Mouse (Mus musculus): ENCODE measurements around the gene Tmem245. TPM values are rescaled to one million over a fixed set of nuclear protein-coding genes. Genes with fewer than 3 reads are reported as not detected.

Tmem245 gene
- 10.4 and 11.6 TPM in 2 replicates for polyA plus RNA-seq (2016; fragmentation: Nextera tagmentation; extraction: Ambion mirVana)

DNA sequence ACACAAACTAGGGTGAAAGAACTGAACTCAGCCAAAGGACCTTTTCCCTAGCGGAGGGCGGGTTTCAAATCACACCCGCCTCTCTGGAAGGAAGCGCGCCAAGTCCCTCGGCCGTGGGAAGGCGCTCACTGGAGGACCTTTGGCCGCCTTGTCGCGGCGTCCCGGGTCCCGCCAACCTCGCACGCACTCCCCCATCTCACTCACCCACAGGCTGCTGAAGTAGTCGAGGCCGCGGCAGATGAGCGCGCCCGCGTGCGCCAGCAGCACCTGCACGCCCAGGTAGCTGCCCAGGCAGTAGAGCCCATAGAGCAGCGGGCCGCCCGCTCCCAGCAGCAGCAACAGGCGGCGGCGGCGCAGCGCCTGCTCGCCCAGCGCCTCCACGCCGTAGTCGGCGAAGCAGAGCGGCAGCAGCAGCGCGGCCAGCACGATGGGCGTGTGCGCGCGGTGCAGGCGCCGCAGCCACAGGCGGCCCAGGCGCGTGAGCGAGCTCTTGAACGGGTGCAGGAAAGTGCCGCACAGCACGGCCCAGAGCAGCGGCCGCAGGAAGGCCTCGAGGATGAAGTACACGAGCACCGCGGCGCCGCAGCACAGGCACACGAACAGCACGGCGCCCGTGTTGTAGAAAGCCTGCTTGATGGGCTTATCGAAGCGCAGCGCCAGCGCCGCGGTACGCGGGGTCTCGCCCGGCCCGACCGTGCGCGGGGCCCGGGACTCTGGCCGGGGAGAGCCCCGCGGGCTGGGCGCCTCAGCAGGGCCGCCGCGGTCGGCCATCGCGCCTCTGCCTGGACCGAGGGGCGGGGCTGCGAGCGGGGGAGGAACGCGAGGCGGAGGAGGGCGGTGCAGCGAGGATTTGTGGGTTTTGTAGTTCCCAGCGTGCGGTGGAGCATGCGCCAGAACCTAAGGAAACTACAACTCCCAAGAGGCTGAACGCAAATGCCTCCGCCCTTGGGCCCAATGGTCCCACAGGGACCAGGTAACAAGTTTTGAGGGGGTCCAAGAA, at the start of gene Tmem245:
TSS of gene Tmem245 (minus strand) at position 797 of the 1,000 bp plus-strand sequence.
- WGBS = under 1% methylated on average over 107 of the region's 107 CpGs
- H3K36me3 ChIP-seq = no peaks in the 10 kb centered on the region
- ATAC-seq (ENCODE audit: low FRiP score) = peak; percentile 98
- H3K4me3 ChIP-seq = peak within 1 kb of the TSS; percentile 82
- peak within 1 kb of the TSS; percentile 92 for H3K4me2 ChIP-seq (replicated peaks)
- H3K9me3 ChIP-seq (replicated peaks) = no peaks in the 10 kb centered on the region
- no peaks in the 10 kb centered on the region for H3K27me3 ChIP-seq
- H3K4me1 ChIP-seq = peaks cover 31% of the 10 kb centered on the region
- peak within 1 kb of the TSS; percentile 79 for H3K9ac ChIP-seq
- peak within 1 kb of the TSS; percentile 86 for H3K27ac ChIP-seq

DNA sequence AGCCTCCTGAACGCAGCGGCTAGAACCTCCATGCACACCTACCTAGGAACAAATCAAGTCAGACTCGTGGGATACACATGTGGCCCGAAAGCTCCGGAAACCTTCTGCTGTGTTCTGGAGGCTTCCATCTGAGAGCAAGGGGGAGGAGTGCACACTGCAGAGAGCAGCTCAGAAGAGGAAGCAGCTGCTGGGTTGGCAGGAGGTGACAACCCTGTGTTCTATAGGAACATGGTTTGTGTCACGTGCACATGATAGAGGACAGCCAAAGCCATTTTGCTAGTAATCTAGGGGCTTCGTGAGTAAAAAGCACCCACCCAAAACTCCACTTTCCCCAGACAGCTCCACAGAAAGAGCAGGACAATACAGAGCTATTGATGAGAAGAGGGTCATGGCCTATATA, 46.1 kb upstream of the Tmem245 start:
- Histone ChIP-seq H3K36me3 (no peaks in the 10 kb centered on the region), H3K4me2 (replicated peaks) (no peak overlapping the region), H3K4me3 (no peak overlapping the region), H3K9ac (no peak overlapping the region), H3K4me1 (no peaks in the 10 kb centered on the region; the same call in 1 of the 2 replicates), H3K27me3 (peaks cover 16% of the 10 kb centered on the region), H3K27ac (no peak overlapping the region), H3K9me3 (replicated peaks) (peaks cover 6% of the 10 kb centered on the region)
- WGBS = 87% methylated on average over 7 of the region's 7 CpGs
- ATAC-seq (ENCODE audit: low FRiP score) = no peak

GRCm38 (mm10) chr4:56991951-56992350, 44.7 kb upstream of the Tmem245 start:
- no peak overlapping the region for H3K9ac ChIP-seq
- H3K4me1 ChIP-seq = no peaks in the 10 kb centered on the region; the same call in 1 of the 2 replicates
- no peak overlapping the region for H3K4me3 ChIP-seq
- H3K36me3 ChIP-seq = no peaks in the 10 kb centered on the region
- H3K27ac ChIP-seq = no peak overlapping the region
- peaks cover 6% of the 10 kb centered on the region for H3K9me3 ChIP-seq (replicated peaks)
- ATAC-seq (ENCODE audit: low FRiP score) = no peak
- peaks cover 16% of the 10 kb centered on the region for H3K27me3 ChIP-seq
- 78% methylated on average over 2 of the region's 2 CpGs for WGBS
- H3K4me2 ChIP-seq (replicated peaks) = no peak overlapping the region

DNA sequence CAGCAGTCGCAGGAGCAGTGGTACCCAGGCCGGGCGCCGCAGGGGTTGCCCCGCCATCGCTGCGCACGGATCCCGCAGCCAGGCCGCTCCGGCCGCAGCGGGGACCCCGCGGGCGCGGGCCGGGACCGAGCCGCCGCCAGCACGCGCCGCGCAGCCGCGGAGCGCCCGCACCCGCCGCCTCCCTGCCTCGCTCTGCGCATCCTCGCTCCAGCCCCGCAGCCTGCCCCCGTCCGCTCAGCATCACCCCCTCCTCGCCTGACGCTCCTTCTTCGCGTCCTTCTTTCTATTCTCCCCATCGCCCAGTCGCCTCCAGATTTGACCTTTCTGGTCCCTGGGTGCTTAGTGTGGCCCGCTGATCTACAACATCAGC, 43.0 kb upstream of the Tmem245 start, which contains the start of gene Frrs1l:
TSS of gene Frrs1l (minus strand) at position 177 of the 370 bp plus-strand sequence.
- Histone ChIP-seq H3K36me3 (no peaks in the 10 kb centered on the region), H3K27ac (peak within 1 kb of the TSS; percentile 55), H3K9ac (peak within 1 kb of the TSS; percentile 83), H3K4me1 (no peaks in the 10 kb centered on the region; the same call in 1 of the 2 replicates), H3K4me3 (peak within 1 kb of the TSS; percentile 79), H3K4me2 (replicated peaks) (peak within 1 kb of the TSS; percentile 95), H3K27me3 (peaks cover 16% of the 10 kb centered on the region), H3K9me3 (replicated peaks) (no peaks in the 10 kb centered on the region)
- WGBS = under 1% methylated on average over 23 of the region's 44 CpGs
- ATAC-seq (ENCODE audit: low FRiP score) = peak; percentile 91

DNA sequence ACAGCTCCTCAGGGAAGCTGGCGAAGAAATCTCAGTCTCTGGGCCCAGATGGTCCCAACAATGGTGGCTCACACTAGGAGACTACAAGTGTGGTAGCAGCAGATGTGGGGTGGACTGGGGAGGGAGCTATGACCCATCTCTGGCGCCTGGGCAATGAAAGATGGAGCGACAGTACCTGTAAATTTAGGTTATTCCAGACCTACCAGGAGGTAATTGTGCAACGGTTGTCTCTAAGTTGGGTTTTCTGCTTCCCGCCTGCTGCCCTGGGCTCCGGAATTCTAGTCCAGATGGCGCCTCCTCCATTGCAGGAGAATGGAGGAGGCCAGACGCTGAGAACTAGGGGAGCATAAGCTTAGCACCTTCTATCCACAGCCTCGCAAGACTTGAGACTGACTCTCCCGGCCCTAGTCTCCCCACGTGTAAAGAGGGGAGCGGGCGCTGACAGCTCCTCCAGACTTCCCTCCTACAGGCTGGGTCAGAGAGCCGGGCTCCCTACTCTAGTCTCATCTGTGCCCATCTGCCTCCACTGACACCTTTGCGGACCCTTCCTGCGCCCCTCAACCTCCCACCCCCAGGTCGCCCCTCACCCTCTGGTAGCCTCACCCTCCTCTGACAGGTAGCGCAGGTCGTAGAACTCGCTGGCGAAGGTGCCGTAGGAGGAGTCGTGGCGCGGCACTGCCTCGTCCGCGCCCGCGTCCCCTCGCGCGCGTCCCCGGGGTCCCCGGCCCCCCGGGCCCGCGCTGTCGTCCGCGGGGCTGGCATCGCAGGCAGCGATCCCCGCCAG, 42.4 kb upstream of the Tmem245 start:
- 2% methylated on average over 45 of the region's 45 CpGs for WGBS
- Histone ChIP-seq H3K9me3 (replicated peaks) (no peaks in the 10 kb centered on the region), H3K4me1 (no peaks in the 10 kb centered on the region; the same call in 1 of the 2 replicates), H3K27ac (peak overlapping the region; percentile 55; the same call in 1 of the 2 replicates), H3K9ac (peak overlapping the region; percentile 83), H3K4me3 (peak overlapping the region; percentile 79), H3K4me2 (replicated peaks) (peak overlapping the region; percentile 95), H3K36me3 (no peaks in the 10 kb centered on the region), H3K27me3 (peaks cover 16% of the 10 kb centered on the region)
- ATAC-seq (ENCODE audit: low FRiP score) = peak; percentile 78

- Histone ChIP-seq H3K4me3 (no peak overlapping the region), H3K36me3 (0 out of 2 replicates have a peak, but pooled peaks cover 6% of the 10 kb centered on the region), H3K4me1 (no peaks in the 10 kb centered on the region), H3K9ac (no peak overlapping the region), H3K27me3 (no peaks in the 10 kb centered on the region), H3K27ac (no peak overlapping the region), H3K9me3 (replicated peaks) (no peaks in the 10 kb centered on the region), H3K4me2 (replicated peaks) (no peak overlapping the region)
- 71% methylated on average over 7 of the region's 7 CpGs for WGBS
- ATAC-seq (ENCODE audit: low FRiP score) = no peak
Measured at GRCm38 (mm10) chr4:56965586-56966179, 18.4 kb upstream of the Tmem245 start.

DNA sequence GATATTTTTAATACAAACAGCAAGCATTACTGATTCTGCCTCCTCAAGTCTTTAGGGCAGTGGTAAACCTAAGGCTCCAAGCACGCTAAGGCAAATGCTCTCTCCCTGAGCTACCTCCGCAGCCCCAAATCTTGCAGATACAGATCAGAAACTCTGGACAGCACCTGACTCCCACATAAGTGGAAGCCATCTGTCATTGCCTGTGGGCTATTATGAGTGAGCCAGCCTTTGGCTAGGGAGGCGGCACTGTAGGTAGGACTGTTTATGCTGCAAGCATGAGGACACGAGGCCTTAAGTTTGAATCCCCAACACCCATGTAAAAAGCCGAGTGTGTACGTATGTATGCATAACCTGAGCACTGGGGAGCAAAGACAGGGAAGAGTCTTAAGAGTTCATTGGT, 16.4 kb upstream of the Tmem245 start:
- ATAC-seq (ENCODE audit: low FRiP score) = no peak
- Histone ChIP-seq H3K4me2 (replicated peaks) (no peak overlapping the region), H3K4me3 (no peak overlapping the region), H3K9me3 (replicated peaks) (no peaks in the 10 kb centered on the region), H3K36me3 (0 out of 2 replicates have a peak, but pooled peaks cover 6% of the 10 kb centered on the region), H3K27me3 (no peaks in the 10 kb centered on the region), H3K27ac (no peak overlapping the region), H3K9ac (no peak overlapping the region), H3K4me1 (no peaks in the 10 kb centered on the region)
- WGBS = 88% methylated on average over 6 of the region's 6 CpGs

DNA sequence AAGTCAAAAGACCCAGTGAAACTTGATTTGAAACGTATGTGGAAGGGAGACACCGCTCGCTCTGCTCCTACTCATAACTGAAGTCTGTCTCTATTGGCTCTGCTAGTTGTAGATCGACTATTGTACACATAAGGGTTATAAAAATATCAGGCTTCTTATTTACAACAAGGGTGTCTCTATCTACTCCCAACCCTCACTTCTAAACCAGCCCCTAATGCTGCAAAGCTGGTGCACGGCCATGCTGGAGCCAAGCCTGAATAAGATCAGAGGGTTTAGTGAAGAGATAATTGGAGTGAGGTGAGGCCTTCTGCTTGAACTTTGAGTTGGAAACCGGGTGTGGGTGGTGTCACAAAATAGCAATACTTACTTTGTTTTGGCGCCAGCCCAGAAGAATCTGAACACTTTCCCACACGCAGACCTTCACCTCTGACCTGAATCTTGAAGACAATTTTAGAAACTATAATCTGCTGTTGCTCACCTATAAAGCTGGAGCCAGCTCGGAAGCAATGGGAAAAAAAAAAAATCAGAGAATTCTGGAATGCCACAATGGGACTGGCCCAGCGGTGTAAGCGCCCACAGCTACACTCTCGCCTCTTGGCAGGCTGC, 14.2 kb upstream of the Tmem245 start:
- Histone ChIP-seq H3K9me3 (replicated peaks) (no peaks in the 10 kb centered on the region), H3K4me3 (no peak overlapping the region), H3K27me3 (no peaks in the 10 kb centered on the region), H3K9ac (no peak overlapping the region), H3K36me3 (no peaks in the 10 kb centered on the region), H3K4me1 (no peaks in the 10 kb centered on the region), H3K27ac (no peak overlapping the region), H3K4me2 (replicated peaks) (no peak overlapping the region)
- 86% methylated on average over 12 of the region's 12 CpGs for WGBS
- no peak for ATAC-seq (ENCODE audit: low FRiP score)

DNA sequence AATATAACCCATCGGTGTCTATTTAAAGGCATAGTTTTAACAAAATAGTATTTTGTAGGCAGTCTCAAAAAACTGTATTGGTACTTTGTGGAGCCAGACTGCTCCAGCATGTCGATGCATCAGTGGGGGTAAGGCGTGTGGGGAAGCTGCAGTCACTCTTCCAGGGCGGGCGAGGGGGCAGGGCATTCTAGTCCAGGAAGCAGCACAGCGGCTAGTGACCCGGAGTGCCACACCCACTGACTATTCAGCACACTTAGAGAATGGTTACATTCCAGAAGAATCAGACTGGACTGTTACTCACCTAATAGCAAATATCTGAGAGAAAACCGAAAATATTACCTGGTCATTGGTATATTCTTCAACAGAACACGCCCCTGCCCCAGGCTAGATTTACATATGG, 10.3 kb upstream of the Tmem245 start:
- H3K4me1 ChIP-seq = no peaks in the 10 kb centered on the region
- no peak overlapping the region for H3K9ac ChIP-seq
- ATAC-seq (ENCODE audit: low FRiP score) = no peak
- 60% methylated on average over 9 of the region's 9 CpGs for WGBS
- no peaks in the 10 kb centered on the region for H3K9me3 ChIP-seq (replicated peaks)
- no peaks in the 10 kb centered on the region for H3K27me3 ChIP-seq
- H3K4me3 ChIP-seq = no peak overlapping the region
- H3K36me3 ChIP-seq = no peaks in the 10 kb centered on the region
- no peak overlapping the region for H3K4me2 ChIP-seq (replicated peaks)
- H3K27ac ChIP-seq = no peak overlapping the region

DNA sequence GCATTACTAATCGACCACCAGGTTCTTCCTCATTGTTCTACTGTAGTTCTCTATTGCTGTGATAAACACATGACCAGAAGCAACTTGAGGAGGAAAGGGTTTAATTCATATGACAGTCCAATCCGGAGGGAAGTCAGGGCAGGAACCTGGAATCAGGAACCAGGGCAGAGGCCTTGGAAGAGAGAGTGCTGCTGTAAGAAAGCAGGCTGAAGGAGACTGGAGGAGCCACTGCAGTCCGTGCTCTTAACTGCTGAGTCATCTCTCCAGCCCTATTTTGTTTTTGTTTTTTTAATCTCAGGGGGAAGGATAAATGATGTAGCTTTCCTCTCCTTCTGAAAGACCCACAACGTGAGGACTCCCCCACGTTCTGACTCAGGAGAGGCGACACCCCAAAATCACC, 6.0 kb upstream of the Tmem245 start:
- WGBS = 62% methylated on average over 6 of the region's 6 CpGs
- H3K9me3 ChIP-seq (replicated peaks) = no peaks in the 10 kb centered on the region
- ATAC-seq (ENCODE audit: low FRiP score) = no peak
- H3K4me1 ChIP-seq = no peaks in the 10 kb centered on the region
- H3K9ac ChIP-seq = no peak overlapping the region
- H3K4me3 ChIP-seq = no peak overlapping the region
- no peaks in the 10 kb centered on the region for H3K27me3 ChIP-seq
- H3K4me2 ChIP-seq (replicated peaks) = no peak overlapping the region
- no peaks in the 10 kb centered on the region for H3K36me3 ChIP-seq
- no peak overlapping the region for H3K27ac ChIP-seq

GRCm38 (mm10) chr4:56951701-56952100, 4.5 kb upstream of the Tmem245 start:
- 87% methylated on average over 3 of the region's 3 CpGs for WGBS
- ATAC-seq (ENCODE audit: low FRiP score) = no peak
- Histone ChIP-seq H3K4me3 (no peak overlapping the region), H3K27me3 (no peaks in the 10 kb centered on the region), H3K9ac (no peak overlapping the region), H3K4me2 (replicated peaks) (no peak overlapping the region), H3K9me3 (replicated peaks) (no peaks in the 10 kb centered on the region), H3K27ac (no peak overlapping the region), H3K4me1 (0 out of 2 replicates have a peak, but pooled peaks cover 4% of the 10 kb centered on the region), H3K36me3 (no peaks in the 10 kb centered on the region)
